In the genomic region with DNA sequence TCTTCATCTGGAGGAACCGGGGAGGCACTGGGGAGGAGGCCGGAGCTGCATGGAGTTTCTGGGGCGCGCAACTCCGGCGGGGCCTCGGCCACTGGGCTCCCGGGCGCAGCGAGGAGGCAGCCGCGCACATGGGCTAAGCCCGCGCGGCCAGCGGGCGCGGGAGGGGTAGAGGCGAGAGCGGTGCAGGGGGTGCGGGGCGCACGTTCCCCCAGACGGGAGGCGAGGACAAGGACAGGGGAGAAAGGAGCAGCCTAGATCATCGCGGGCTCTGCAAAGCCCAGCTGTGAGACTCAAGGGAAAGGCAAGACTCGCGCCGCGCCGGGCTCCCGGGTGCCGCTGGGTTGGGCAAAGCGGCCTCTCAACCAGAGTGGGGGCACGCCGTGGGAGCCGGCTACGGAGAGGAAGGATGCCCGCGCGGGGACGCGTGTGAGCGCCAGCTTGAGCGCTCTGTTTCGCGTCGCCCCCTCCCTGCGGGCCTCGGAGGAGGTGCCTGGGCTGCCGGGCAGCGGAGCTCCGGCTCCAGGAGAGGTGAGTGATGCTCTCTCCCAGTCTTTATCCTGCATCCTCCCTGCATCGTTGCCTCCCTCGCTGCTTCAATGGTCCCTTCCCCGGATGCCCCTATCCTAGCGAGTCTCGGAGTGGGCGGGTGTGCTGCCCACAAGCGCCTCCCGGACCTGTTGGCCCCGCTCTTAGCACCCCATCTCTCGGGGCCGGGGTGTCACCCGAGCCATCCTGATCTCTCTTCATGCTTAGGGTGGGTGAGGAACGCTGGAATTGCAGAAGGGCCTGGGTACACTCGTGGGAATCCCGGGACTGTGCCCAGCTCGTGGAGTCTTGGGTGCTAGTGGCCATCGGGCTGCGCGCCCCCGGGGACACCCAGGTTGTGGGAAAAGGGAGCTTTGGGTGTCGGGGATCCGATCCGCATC, we compare ENCODE assay signal across 7 mouse cellular contexts.
A peak's percentile ranks its signal among the peaks of the same experiment; 100 is the strongest.
DNase-seq lines count a peak whose midpoint lies in the region; ATAC-seq and TF ChIP-seq lines count a peak whose summit lies in the region.

No protein-coding gene starts in this region.

- TF ChIP-seq EP300 in stomach, postnatal 0 days (optimal IDR thresholded peaks at IDR 0.05) = no peak

- H3K9me3 ChIP-seq in E14TG2a.4 (ENCODE audit: low read length) (no peaks in the 10 kb centered on the region), ES-E14 (ENCODE audit: control insufficient read depth, insufficient read depth, low read depth, low read length) (no peaks in the 10 kb centered on the region)
- H3K9me3 ChIP-seq in intestine, embryonic 14.5 days (ENCODE audit: control insufficient read depth, low read length) = no peaks in the 10 kb centered on the region
- no peaks in the 10 kb centered on the region for H3K9me3 ChIP-seq in stomach, postnatal 0 days (ENCODE audit: control insufficient read depth, low read length)

- H3K4me3 ChIP-seq in E14TG2a.4 (replicated peaks; ENCODE audit: low read length) (peak overlapping the region; percentile 78), ES-E14 (ENCODE audit: insufficient read depth in 1 of 2, low read depth in 1 of 2, low read length in 2 of 2, poor library complexity in 1 of 2, severe bottlenecking in 1 of 2) (peak overlapping the region; percentile 65 to 66)
- peak overlapping the region; percentile 26 for H3K4me3 ChIP-seq in intestine, embryonic 14.5 days (ENCODE audit: low read depth, low read length)
- H3K4me3 ChIP-seq in stomach, postnatal 0 days (ENCODE audit: low read depth, low read length) = peak overlapping the region; percentile 15; the same call in 1 of the 2 replicates

- peak overlapping the region; percentile 1; the same call in 1 of the 2 replicates for H3K9ac ChIP-seq in ES-E14 (ENCODE audit: insufficient read depth, low read depth, low read length, poor library complexity, severe bottlenecking)
- 0 out of 2 replicates have a peak overlapping the region, but pooled peaks have one; percentile 25 for H3K9ac ChIP-seq in intestine, embryonic 14.5 days (ENCODE audit: low read length)
- H3K9ac ChIP-seq in stomach, postnatal 0 days (ENCODE audit: low read length) = no peak overlapping the region

- H3K36me3 ChIP-seq in E14TG2a.4 (ENCODE audit: insufficient read depth, low read length) (no peaks in the 10 kb centered on the region), ES-E14 (ENCODE audit: control insufficient read depth, insufficient read depth, low read length, poor library complexity, severe bottlenecking) (no peaks in the 10 kb centered on the region)
- no peaks in the 10 kb centered on the region for H3K36me3 ChIP-seq in intestine, embryonic 14.5 days (ENCODE audit: control insufficient read depth, insufficient read depth, low read length)
- no peaks in the 10 kb centered on the region for H3K36me3 ChIP-seq in stomach, postnatal 0 days (ENCODE audit: control insufficient read depth, insufficient read depth, low read length)

- H3K4me2 ChIP-seq in intestine, embryonic 14.5 days (ENCODE audit: low read length) = peak overlapping the region; percentile 63
- H3K4me2 ChIP-seq in stomach, postnatal 0 days (replicated peaks; ENCODE audit: low read depth) = peak overlapping the region; percentile 32

- H3K27me3 ChIP-seq in E14TG2a.4 (ENCODE audit: insufficient read depth, low read length) = peaks cover 89% of the 10 kb centered on the region
- peaks cover 47% of the 10 kb centered on the region for H3K27me3 ChIP-seq in intestine, embryonic 14.5 days (replicated peaks; ENCODE audit: control insufficient read depth, insufficient read depth, low read length)
- peaks cover 9% of the 10 kb centered on the region; the same call in 1 of the 2 replicates for H3K27me3 ChIP-seq in stomach, postnatal 0 days (ENCODE audit: control insufficient read depth, insufficient read depth, low read length)

- WGBS in intestine, embryonic 14.5 days = under 1% methylated on average over 75 of the region's 77 CpGs
- WGBS in stomach, postnatal 0 days = under 1% methylated on average over 73 of the region's 77 CpGs

- H3K27ac ChIP-seq in ES-E14 (ENCODE audit: insufficient read depth, low read depth, low read length, poor library complexity, severe bottlenecking) = no peak overlapping the region
- H3K27ac ChIP-seq in intestine, embryonic 14.5 days (ENCODE audit: low read depth) = no peak overlapping the region
- no peak overlapping the region for H3K27ac ChIP-seq in stomach, postnatal 0 days (replicated peaks)

- no peak for DNase-seq in ES-E14 (ENCODE audit: low read depth, low spot score)
- peak; percentile 59 for DNase-seq in embryo, embryonic 9.5 days (ENCODE audit: extremely low spot score)
- peak; percentile 60 for DNase-seq in intestine, embryonic 14.5 days (ENCODE audit: low spot score)
- DNase-seq in mesoderm, embryonic 11.5 days (ENCODE audit: low read depth, low spot score) = peak; percentile 27
- DNase-seq in stomach, postnatal 0 days (ENCODE audit: low spot score) = no peak
- DNase-seq in urinary bladder, postnatal 25 days (ENCODE audit: low spot score) = no peak

- peaks cover 17% of the 10 kb centered on the region for H3K4me1 ChIP-seq in E14TG2a.4 (replicated peaks; ENCODE audit: low read depth, low read length)
- H3K4me1 ChIP-seq in ES-E14 (ENCODE audit: control insufficient read depth in 2 of 2, insufficient read depth in 2 of 2, low read length in 2 of 2, poor library complexity in 1 of 2) = peaks cover 0 to 4% of the 10 kb centered on the region in 2 experiments; a peak in 1 of 4 replicates
- 0 out of 2 replicates have a peak, but pooled peaks cover 4% of the 10 kb centered on the region for H3K4me1 ChIP-seq in intestine, embryonic 14.5 days (replicated peaks; ENCODE audit: control insufficient read depth, insufficient read depth, low read length)
- H3K4me1 ChIP-seq in stomach, postnatal 0 days (replicated peaks; ENCODE audit: control insufficient read depth, insufficient read depth) = no peaks in the 10 kb centered on the region

- in situ Hi-C loops in ES-E14 (cut with MboI; ENCODE audit: low sequenced_read_pairs in 2 of 2, unreplicated experiment in 2 of 2) = no loop called here

- no peak for TF ChIP-seq CTCF in E14TG2a.4 (conservative IDR thresholded peaks at IDR 0.05; ENCODE audit: low read length)
- TF ChIP-seq CTCF in stomach, postnatal 0 days (IDR thresholded peaks at IDR 0.05; ENCODE audit: low read depth) = no peak

- peak; percentile 55; the same call in 1 of the 2 replicates for ATAC-seq in intestine, embryonic 14.5 days (replicated peaks; ENCODE audit: low FRiP score, low TSS enrichment, low read depth)
- 0 out of 2 replicates have a peak, but pooled peaks have one; percentile 21 for ATAC-seq in stomach, postnatal 0 days (ENCODE audit: low FRiP score, low TSS enrichment)

TF ChIP-seq in ES-E14, 5 proteins besides CTCF, POLR2A, EP300 and RAD21:
- TF ChIP-seq ZC3H11A (IDR thresholded peaks at IDR 0.05; ENCODE audit: borderline replicate concordance, low read depth, low read length) (no peak), MAFK (IDR thresholded peaks at IDR 0.05; ENCODE audit: insufficient read depth, low read depth, low read length) (no peak), CHD2 (IDR thresholded peaks at IDR 0.05; ENCODE audit: low read depth, low read length) (no peak), ZNF384 (IDR thresholded peaks at IDR 0.05; ENCODE audit: low read depth, low read length) (no peak), HCFC1 (IDR thresholded peaks at IDR 0.05; ENCODE audit: borderline replicate concordance, insufficient read depth, low read length) (no peak)

Comparison
In these comparisons a context has a peak if more than half of its experiments do, and no peak if none do; other contexts are left out.
1. H3K4me3 ChIP-seq: peak in every context shown above with its lines; median percentile 78 in E14TG2a.4; 66 in ES-E14; 26 in intestine, embryonic 14.5 days; 15 in stomach, postnatal 0 days.
2. DNase-seq: peak in embryo, embryonic 9.5 days (single experiment), intestine, embryonic 14.5 days (single experiment) and mesoderm, embryonic 11.5 days (single experiment); none in ES-E14 (single experiment), stomach, postnatal 0 days (single experiment) and urinary bladder, postnatal 25 days (single experiment).